Mouse (Mus musculus) CD4-positive, CD25-positive, alpha-beta regulatory T cell, adult 4 months (primary cell): ENCODE data around the gene Sirpb1c. TPM values are rescaled to one million over a fixed set of nuclear protein-coding genes. Genes with fewer than 3 reads are reported as not detected.
"Not testable (repeated sequence)": the region's sequence is repeated elsewhere in the genome, so short reads cannot be mapped to it uniquely, and the experiment has no call there.

ENCODE experiments used
- ATAC-seq: one replicate; pipeline ENCODE4 v1.8.0; 2017
- polyA plus RNA-seq, 2 experiments: library from polyadenylated mRNA; unstranded; fragments of 100-300 nt; shearing (Covaris generic); gene quantifications; one replicate each; pipeline ENCODE4 v1.2.1; 2017

Gene Sirpb1c
- not detected for polyA plus RNA-seq

GRCm38 (mm10) chr3:15848280-15848679 lies at the start of gene Sirpb1c:
Gene Sirpb1c, minus strand, starts transcription at chr3:15848528.
- ATAC-seq = not testable (repeated sequence)

GRCm38 (mm10) chr3:15886380-15886779 lies 38.1 kb upstream of the Sirpb1c start:
- no peak for ATAC-seq

- not testable (repeated sequence) for ATAC-seq
These were observed 7.4 kb upstream of the Sirpb1c start for GRCm38 (mm10) chr3:15855773-15856172.

- ATAC-seq = no peak
These were observed 1.6 kb upstream of the Sirpb1c start for GRCm38 (mm10) chr3:15849922-15850321.

GRCm38 (mm10) chr3:15847332-15848047 lies 838 bp downstream of the Sirpb1c start:
- ATAC-seq = no peak

- not testable (repeated sequence) for ATAC-seq
These were observed 74.7 kb downstream of the Sirpb1c start for GRCm38 (mm10) chr3:15773642-15774041.

Other genes with a start within 250 kb of the Sirpb1c start
- gene Gm5150, start 157.9 kb upstream of the Sirpb1c start, polyA plus RNA-seq = not detected